Mouse (Mus musculus) spleen, adult 2 months (tissue): ENCODE measurements around the gene Trim13. TPM values are rescaled to one million over a fixed set of nuclear protein-coding genes. Genes with fewer than 3 reads are reported as not detected.

Experiments
- DNase-seq, 2 experiments: peaks; one replicate each; pipeline versions ENCODE4 v3.0.0 to v3.0.0-alpha.2; 2012 to 2021; ENCODE audit warnings: low spot score in 2 of 2, low read depth in 1 of 2
- H3K27ac ChIP-seq: fragments of 200-500 bp; 2 replicates; pipeline ENCODE4 v1.5.1; 2012; ENCODE audit warnings: low read length, inconsistent platforms; ENCODE audit not compliant: insufficient read depth
- H3K27me3 ChIP-seq: fragments of 200-500 bp; 2 replicates; pipeline ENCODE4 v1.6.1; 2012; ENCODE audit warnings: mild to moderate bottlenecking, moderate library complexity, low read length, inconsistent platforms; ENCODE audit not compliant: control insufficient read depth, insufficient read depth
- H3K36me3 ChIP-seq: fragments of 200-500 bp; 2 replicates; pipeline ENCODE4 v1.6.1; 2012; ENCODE audit warnings: mild to moderate bottlenecking, low read length, inconsistent platforms; ENCODE audit not compliant: control insufficient read depth, insufficient read depth
- H3K4me1 ChIP-seq: fragments of 200-500 bp; 2 replicates; pipeline ENCODE4 v1.6.1; 2011; ENCODE audit warnings: inconsistent platforms; ENCODE audit not compliant: control insufficient read depth, insufficient read depth, insufficient read length
- H3K4me3 ChIP-seq: fragments of 200-500 bp; 2 replicates; pipeline ENCODE4 v1.5.1; 2011; ENCODE audit warnings: mild to moderate bottlenecking, inconsistent platforms; ENCODE audit not compliant: insufficient read depth, insufficient read length; ENCODE audit errors: extremely low read depth
- CTCF ChIP-seq: fragments of 200-500 bp; IDR thresholded peaks from 2 replicates; pipeline ENCODE4 v1.5.1; 2011; ENCODE audit warnings: mild to moderate bottlenecking, inconsistent platforms; ENCODE audit not compliant: insufficient read depth, insufficient read length, insufficient replicate concordance; ENCODE audit errors: extremely low read depth
- POLR2A ChIP-seq: fragments of 200-500 bp; IDR thresholded peaks from 2 replicates; pipeline ENCODE4 v1.6.1; 2011; ENCODE audit warnings: low read depth, low read length, inconsistent platforms
- WGBS: fragments of 180-500 bp; shearing (Covaris S2); methylation state at CpG from one replicate; pipeline ENCODE4 v1.1.7; 2018; 5-methylcytosine and 5-hydroxymethylcytosine counted together
- polyA plus RNA-seq: library from polyadenylated mRNA; depleted of rRNA; stranded (reverse); fragments of >200 nt; gene quantifications from 2 replicates; pipeline ENCODE4 v1.2.3, GENCODE M21; 2012

Trim13 gene
- polyA plus RNA-seq, 1 experiment, result 0.79 TPM

GRCm38 (mm10) chr14:61613319-61613718 is 15.3 kb downstream of the Trim13 start:
- H3K36me3 ChIP-seq, result no peaks in the 10 kb centered on the region
- H3K27ac ChIP-seq, result no peak overlapping the region
- no peak overlapping the region for H3K4me3 ChIP-seq
- TF ChIP-seq CTCF (no peak), POLR2A (no peak)
- no peaks in the 10 kb centered on the region for H3K4me1 ChIP-seq
- H3K27me3 ChIP-seq, result no peaks in the 10 kb centered on the region
- 94% methylated on average over 2 of the region's 2 CpGs for WGBS
- no peak for DNase-seq

- Histone ChIP-seq H3K4me3 (no peak overlapping the region), H3K36me3 (no peaks in the 10 kb centered on the region; the same call in 1 of the 2 replicates), H3K27me3 (no peaks in the 10 kb centered on the region), H3K27ac (no peak overlapping the region), H3K4me1 (no peaks in the 10 kb centered on the region)
- WGBS, result 71% methylated on average over 2 of the region's 2 CpGs
- TF ChIP-seq POLR2A (no peak), CTCF (no peak)
- DNase-seq, result no peak
These were observed 22.3 kb downstream of the Trim13 start for GRCm38 (mm10) chr14:61620371-61620770.

GRCm38 (mm10) chr14:61635969-61636368 is 37.9 kb downstream of the Trim13 start:
- Histone ChIP-seq H3K36me3 (peaks cover 8% of the 10 kb centered on the region), H3K27me3 (no peaks in the 10 kb centered on the region), H3K27ac (no peak overlapping the region), H3K4me3 (no peak overlapping the region), H3K4me1 (no peaks in the 10 kb centered on the region)
- TF ChIP-seq POLR2A (no peak), CTCF (no peak)
- no peak for DNase-seq

GRCm38 (mm10) chr14:61642668-61643067 is 44.6 kb downstream of the Trim13 start:
- H3K36me3 ChIP-seq, result no peaks in the 10 kb centered on the region; the same call in 1 of the 2 replicates
- DNase-seq, result no peak
- H3K27ac ChIP-seq, result no peak overlapping the region
- TF ChIP-seq POLR2A, result no peak
- no peak for TF ChIP-seq CTCF
- WGBS, result 83% methylated on average over 1 of the region's 1 CpGs
- H3K27me3 ChIP-seq, result no peaks in the 10 kb centered on the region
- no peaks in the 10 kb centered on the region for H3K4me1 ChIP-seq
- H3K4me3 ChIP-seq, result no peak overlapping the region

GRCm38 (mm10) chr14:61645547-61645946 is 47.5 kb downstream of the Trim13 start:
- Histone ChIP-seq H3K4me1 (no peaks in the 10 kb centered on the region), H3K36me3 (no peaks in the 10 kb centered on the region; the same call in 1 of the 2 replicates), H3K27ac (no peak overlapping the region), H3K4me3 (no peak overlapping the region), H3K27me3 (no peaks in the 10 kb centered on the region)
- 59% methylated on average over 1 of the region's 1 CpGs for WGBS
- DNase-seq, result no peak
- TF ChIP-seq POLR2A, result no peak
- TF ChIP-seq CTCF, result no peak

- Histone ChIP-seq H3K4me3 (peak overlapping the region; percentile 75), H3K27ac (peak overlapping the region; percentile 79), H3K27me3 (no peaks in the 10 kb centered on the region), H3K36me3 (no peaks in the 10 kb centered on the region; the same call in 1 of the 2 replicates), H3K4me1 (no peaks in the 10 kb centered on the region)
- under 1% methylated on average over 24 of the region's 24 CpGs for WGBS
- DNase-seq, result peak in 1 of 2 experiments; percentile 7
- TF ChIP-seq POLR2A (no peak), CTCF (no peak)
These were observed 49.3 kb downstream of the Trim13 start for GRCm38 (mm10) chr14:61647182-61647880.
